8 mouse cellular contexts compared by ENCODE assay signal in genomic region chr2:17932426-17932931, GRCm38 (mm10).
DNase-seq lines count a peak whose midpoint lies in the region; ATAC-seq and TF ChIP-seq lines count a peak whose summit lies in the region.

No protein-coding gene starts in this region.

- 16% methylated on average over 16 of the region's 16 CpGs for WGBS in heart, embryonic 13.5 days
- 8% methylated on average over 16 of the region's 16 CpGs for WGBS in midbrain, embryonic 15.5 days

- H3K9me3 ChIP-seq in heart, embryonic 13.5 days: peaks cover 7% of the 10 kb centered on the region
- H3K9me3 ChIP-seq in midbrain, embryonic 15.5 days: no peaks in the 10 kb centered on the region

- peaks cover 31% of the 10 kb centered on the region for H3K4me1 ChIP-seq in heart, embryonic 13.5 days
- H3K4me1 ChIP-seq in midbrain, embryonic 15.5 days: peaks cover 13% of the 10 kb centered on the region

- peak overlapping the region; percentile 42 for H3K4me3 ChIP-seq in heart, embryonic 13.5 days
- peak overlapping the region; percentile 23 for H3K4me3 ChIP-seq in midbrain, embryonic 15.5 days

- TF ChIP-seq CTCF in brain, embryonic 14.5 days (IDR thresholded peaks at IDR 0.05; ENCODE audit: borderline replicate concordance, extremely low read depth, insufficient read depth, insufficient read length): no peak

- no peak for TF ChIP-seq POLR2A in brain, embryonic 14.5 days (IDR thresholded peaks at IDR 0.05; ENCODE audit: borderline replicate concordance, extremely low read depth, insufficient read depth, insufficient read length, poor library complexity, severe bottlenecking)

- ATAC-seq in heart, embryonic 13.5 days (ENCODE audit: extremely low read depth, insufficient number of reproducible peaks, low FRiP score, low TSS enrichment): peak; percentile 34; the same call in 1 of the 2 replicates
- ATAC-seq in midbrain, embryonic 15.5 days (replicated peaks): peak; percentile 84

- peak overlapping the region; percentile 90 for H3K27ac ChIP-seq in heart, embryonic 13.5 days (replicated peaks)
- H3K27ac ChIP-seq in midbrain, embryonic 15.5 days: no peak overlapping the region

- intact Hi-C loops in heart, postnatal 36 days (cut with DNase I): no loop called here

- H3K9ac ChIP-seq in heart, embryonic 13.5 days: peak overlapping the region; percentile 64
- no peak overlapping the region for H3K9ac ChIP-seq in midbrain, embryonic 15.5 days

- H3K27me3 ChIP-seq in heart, embryonic 13.5 days (replicated peaks): no peaks in the 10 kb centered on the region
- H3K27me3 ChIP-seq in midbrain, embryonic 15.5 days (replicated peaks): no peaks in the 10 kb centered on the region

- DNase-seq in heart, postnatal 36 days: no peak
- peak; percentile 82 for DNase-seq in brain, embryonic 14.5 days (ENCODE audit: low read depth)
- DNase-seq in heart, postnatal 4 days: peak; percentile 40
- no peak for DNase-seq in thymus, postnatal 10 days (ENCODE audit: low spot score in 2 of 2)
- no peak for DNase-seq in cerebellum, adult 18-20 months
- DNase-seq in left cerebral cortex, adult 11 months (ENCODE audit: low spot score): no peak

- no peaks in the 10 kb centered on the region for H3K36me3 ChIP-seq in heart, embryonic 13.5 days
- H3K36me3 ChIP-seq in midbrain, embryonic 15.5 days (replicated peaks): no peaks in the 10 kb centered on the region

- H3K4me2 ChIP-seq in heart, embryonic 13.5 days: peak overlapping the region; percentile 69
- peak overlapping the region; percentile 49 for H3K4me2 ChIP-seq in midbrain, embryonic 15.5 days

Comparison
In these comparisons a context has a peak if more than half of its experiments do, and no peak if none do; other contexts are left out.
1. DNase-seq: peak in brain, embryonic 14.5 days (single experiment) and heart, postnatal 4 days (single experiment); none in heart, postnatal 36 days (0 of 2), thymus, postnatal 10 days (0 of 2), cerebellum, adult 18-20 months (0 of 2) and left cerebral cortex, adult 11 months (single experiment).